Mouse (Mus musculus): ENCODE data around the gene Wdr83os. TPM values are rescaled to one million over a fixed set of nuclear protein-coding genes. Genes with fewer than 3 reads are reported as not detected.
A peak's percentile ranks its signal among the peaks of the same experiment; 100 is the strongest.
"Not testable (repeated sequence)": the region's sequence is repeated elsewhere in the genome, so short reads cannot be mapped to it uniquely, and the experiment has no call there.

The Wdr83os gene
- polyA plus RNA-seq, 1 experiment from 2014 or later = 118 TPM

- peaks cover 50% of the 10 kb centered on the region for H3K36me3 ChIP-seq (replicated peaks)
- no peak overlapping the region for H3K4me2 ChIP-seq
- 76% methylated on average over 9 of the region's 9 CpGs for WGBS
- no peak for ATAC-seq (ENCODE audit: low FRiP score)
- H3K4me3 ChIP-seq (replicated peaks) = no peak overlapping the region
- H3K9me3 ChIP-seq = no peaks in the 10 kb centered on the region
- H3K27ac ChIP-seq = no peak overlapping the region
- no peak overlapping the region for H3K9ac ChIP-seq
- H3K27me3 ChIP-seq = no peaks in the 10 kb centered on the region
- peaks cover 24% of the 10 kb centered on the region for H3K4me1 ChIP-seq
These were observed 4.5 kb upstream of the Wdr83os start for GRCm38 (mm10) chr8:85076001-85076400.

GRCm38 (mm10) chr8:85076993-85077392, 3.5 kb upstream of the Wdr83os start:
- H3K4me1 ChIP-seq = peaks cover 32% of the 10 kb centered on the region
- no peaks in the 10 kb centered on the region for H3K27me3 ChIP-seq
- H3K9ac ChIP-seq = no peak overlapping the region
- H3K9me3 ChIP-seq = no peaks in the 10 kb centered on the region
- no peak overlapping the region for H3K4me3 ChIP-seq (replicated peaks)
- H3K27ac ChIP-seq = no peak overlapping the region
- H3K4me2 ChIP-seq = no peak overlapping the region
- WGBS = 0% methylated on average over 2 of the region's 2 CpGs
- ATAC-seq (ENCODE audit: low FRiP score) = no peak
- peaks cover 50% of the 10 kb centered on the region for H3K36me3 ChIP-seq (replicated peaks)

- Histone ChIP-seq H3K27ac (peak overlapping the region; percentile 60; the same call in 1 of the 2 replicates), H3K36me3 (replicated peaks) (peaks cover 30% of the 10 kb centered on the region), H3K4me3 (replicated peaks) (peak overlapping the region; percentile 70), H3K9me3 (no peaks in the 10 kb centered on the region), H3K4me2 (peak overlapping the region; percentile 95), H3K4me1 (peaks cover 41% of the 10 kb centered on the region), H3K9ac (peak overlapping the region; percentile 80), H3K27me3 (no peaks in the 10 kb centered on the region)
- ATAC-seq (ENCODE audit: low FRiP score) = no peak
- WGBS = 1% methylated on average over 25 of the region's 25 CpGs
These were observed 367 bp upstream of the Wdr83os start for GRCm38 (mm10) chr8:85080214-85080531.

GRCm38 (mm10) chr8:85081216-85081555, 646 bp downstream of the Wdr83os start, which contains the start of gene Wdr83:
Gene Wdr83, minus strand, starts transcription at chr8:85081306.
- Histone ChIP-seq H3K4me2 (peak within 1 kb of the TSS; percentile 95), H3K27me3 (no peaks in the 10 kb centered on the region), H3K36me3 (replicated peaks) (peaks cover 27% of the 10 kb centered on the region), H3K4me1 (peaks cover 41% of the 10 kb centered on the region), H3K9ac (peak within 1 kb of the TSS; percentile 80), H3K9me3 (no peaks in the 10 kb centered on the region), H3K4me3 (replicated peaks) (peak within 1 kb of the TSS; percentile 70), H3K27ac (peak within 1 kb of the TSS; percentile 60)
- peak; percentile 42; the same call in 1 of the 2 replicates for ATAC-seq (ENCODE audit: low FRiP score)
- WGBS = 4% methylated on average over 9 of the region's 9 CpGs

GRCm38 (mm10) chr8:85082169-85082568, 1.6 kb downstream of the Wdr83os start:
- not testable (repeated sequence) for ATAC-seq (ENCODE audit: low FRiP score)

GRCm38 (mm10) chr8:85083108-85083813, 2.7 kb downstream of the Wdr83os start, which contains the start of gene Man2b1:
Gene Man2b1, plus strand, starts transcription at chr8:85083270.
- Histone ChIP-seq H3K9me3 (no peaks in the 10 kb centered on the region), H3K27me3 (no peaks in the 10 kb centered on the region), H3K36me3 (replicated peaks) (peaks cover 27% of the 10 kb centered on the region), H3K4me2 (peak within 1 kb of the TSS; percentile 80), H3K27ac (no peak within 1 kb of the TSS), H3K9ac (peak within 1 kb of the TSS; percentile 72), H3K4me3 (replicated peaks) (peak within 1 kb of the TSS; percentile 60), H3K4me1 (peaks cover 41% of the 10 kb centered on the region)
- WGBS = under 1% methylated on average over 30 of the region's 30 CpGs
- ATAC-seq (ENCODE audit: low FRiP score) = peak; percentile 80

More at GRCm38 (mm10) chr8:85082169-85082568, 1.6 kb downstream of the Wdr83os start:
- H3K4me1 ChIP-seq = peaks cover 41% of the 10 kb centered on the region
- not testable (repeated sequence) for H3K4me2 ChIP-seq; H3K9ac ChIP-seq; H3K4me3 ChIP-seq (replicated peaks); H3K27ac ChIP-seq; H3K9me3 ChIP-seq; H3K27me3 ChIP-seq
- 92% methylated on average over 4 of the region's 4 CpGs for WGBS
- H3K36me3 ChIP-seq (replicated peaks) = peaks cover 28% of the 10 kb centered on the region

- Histone ChIP-seq H3K27me3 (no peaks in the 10 kb centered on the region), H3K4me1 (peaks cover 37% of the 10 kb centered on the region), H3K4me3 (replicated peaks) (no peak overlapping the region), H3K9ac (no peak overlapping the region), H3K9me3 (no peaks in the 10 kb centered on the region), H3K4me2 (no peak overlapping the region), H3K36me3 (replicated peaks) (peaks cover 33% of the 10 kb centered on the region), H3K27ac (no peak overlapping the region)
- ATAC-seq (ENCODE audit: low FRiP score) = no peak
- 88% methylated on average over 8 of the region's 8 CpGs for WGBS
These were observed 4.1 kb downstream of the Wdr83os start for GRCm38 (mm10) chr8:85084633-85085032.

GRCm38 (mm10) chr8:85086238-85086637, 5.7 kb downstream of the Wdr83os start:
- no peaks in the 10 kb centered on the region for H3K27me3 ChIP-seq
- peaks cover 37% of the 10 kb centered on the region for H3K36me3 ChIP-seq (replicated peaks)
- H3K4me2 ChIP-seq = no peak overlapping the region
- WGBS = 80% methylated on average over 3 of the region's 3 CpGs
- H3K27ac ChIP-seq = no peak overlapping the region
- no peak overlapping the region for H3K9ac ChIP-seq
- no peaks in the 10 kb centered on the region for H3K9me3 ChIP-seq
- ATAC-seq (ENCODE audit: low FRiP score) = no peak
- H3K4me3 ChIP-seq (replicated peaks) = no peak overlapping the region
- peaks cover 29% of the 10 kb centered on the region for H3K4me1 ChIP-seq

- no peak overlapping the region for H3K4me3 ChIP-seq (replicated peaks)
- no peaks in the 10 kb centered on the region for H3K9me3 ChIP-seq
- ATAC-seq (ENCODE audit: low FRiP score) = no peak
- WGBS = 79% methylated on average over 2 of the region's 2 CpGs
- no peak overlapping the region for H3K27ac ChIP-seq
- peaks cover 50% of the 10 kb centered on the region for H3K36me3 ChIP-seq (replicated peaks)
- no peaks in the 10 kb centered on the region for H3K27me3 ChIP-seq
- no peak overlapping the region for H3K4me2 ChIP-seq
- H3K9ac ChIP-seq = no peak overlapping the region
- H3K4me1 ChIP-seq = peaks cover 6% of the 10 kb centered on the region
These were observed 8.2 kb downstream of the Wdr83os start for GRCm38 (mm10) chr8:85088771-85089170.

GRCm38 (mm10) chr8:85090856-85091255, 10.3 kb downstream of the Wdr83os start:
- Histone ChIP-seq H3K9ac (no peak overlapping the region), H3K4me2 (no peak overlapping the region), H3K4me3 (replicated peaks) (no peak overlapping the region), H3K36me3 (replicated peaks) (peaks cover 60% of the 10 kb centered on the region), H3K9me3 (no peaks in the 10 kb centered on the region), H3K27ac (no peak overlapping the region), H3K4me1 (no peaks in the 10 kb centered on the region), H3K27me3 (no peaks in the 10 kb centered on the region)
- no peak for ATAC-seq (ENCODE audit: low FRiP score)
- 91% methylated on average over 11 of the region's 11 CpGs for WGBS

GRCm38 (mm10) chr8:85091526-85092090, 11.1 kb downstream of the Wdr83os start:
- H3K36me3 ChIP-seq (replicated peaks) = peaks cover 65% of the 10 kb centered on the region
- no peak overlapping the region for H3K9ac ChIP-seq
- WGBS = 27% methylated on average over 21 of the region's 21 CpGs
- H3K27me3 ChIP-seq = no peaks in the 10 kb centered on the region
- H3K4me2 ChIP-seq = no peak overlapping the region
- no peak overlapping the region for H3K4me3 ChIP-seq (replicated peaks)
- no peak overlapping the region for H3K27ac ChIP-seq
- no peaks in the 10 kb centered on the region for H3K4me1 ChIP-seq
- no peak for ATAC-seq (ENCODE audit: low FRiP score)
- no peaks in the 10 kb centered on the region for H3K9me3 ChIP-seq

- Histone ChIP-seq H3K27me3 (no peaks in the 10 kb centered on the region), H3K27ac (no peak overlapping the region), H3K36me3 (replicated peaks) (peaks cover 63% of the 10 kb centered on the region), H3K4me1 (no peaks in the 10 kb centered on the region), H3K9ac (no peak overlapping the region), H3K4me2 (no peak overlapping the region), H3K9me3 (no peaks in the 10 kb centered on the region), H3K4me3 (replicated peaks) (no peak overlapping the region)
- WGBS = 97% methylated on average over 13 of the region's 13 CpGs
- ATAC-seq (ENCODE audit: low FRiP score) = no peak
These were observed 14.5 kb downstream of the Wdr83os start for GRCm38 (mm10) chr8:85095051-85095450.

- Histone ChIP-seq H3K27ac (no peak overlapping the region), H3K27me3 (no peaks in the 10 kb centered on the region), H3K36me3 (replicated peaks) (peaks cover 63% of the 10 kb centered on the region), H3K9me3 (no peaks in the 10 kb centered on the region), H3K4me3 (replicated peaks) (no peak overlapping the region), H3K4me2 (no peak overlapping the region), H3K9ac (no peak overlapping the region), H3K4me1 (no peaks in the 10 kb centered on the region)
- 90% methylated on average over 7 of the region's 7 CpGs for WGBS
- no peak for ATAC-seq (ENCODE audit: low FRiP score)
These were observed 15.0 kb downstream of the Wdr83os start for GRCm38 (mm10) chr8:85095566-85095965.

Data from forebrain, embryonic 12.5 days (tissue).